Mouse (Mus musculus) spleen, adult 2 months (tissue): ENCODE measurements around the gene Tcf7. TPM values are rescaled to one million over a fixed set of nuclear protein-coding genes. Genes with fewer than 3 reads are reported as not detected.
A peak's percentile ranks its signal among the peaks of the same experiment; 100 is the strongest.

Experiments used
- DNase-seq, 2 experiments: peaks; one replicate each; pipeline versions ENCODE4 v3.0.0 to v3.0.0-alpha.2; 2012 to 2021; ENCODE audit warnings: low spot score in 2 of 2, low read depth in 1 of 2
- H3K27ac ChIP-seq: fragments of 200-500 bp; 2 replicates; pipeline ENCODE4 v1.5.1; 2012; ENCODE audit warnings: low read length, inconsistent platforms; ENCODE audit not compliant: insufficient read depth
- H3K27me3 ChIP-seq: fragments of 200-500 bp; 2 replicates; pipeline ENCODE4 v1.6.1; 2012; ENCODE audit warnings: mild to moderate bottlenecking, moderate library complexity, low read length, inconsistent platforms; ENCODE audit not compliant: control insufficient read depth, insufficient read depth
- H3K36me3 ChIP-seq: fragments of 200-500 bp; 2 replicates; pipeline ENCODE4 v1.6.1; 2012; ENCODE audit warnings: mild to moderate bottlenecking, low read length, inconsistent platforms; ENCODE audit not compliant: control insufficient read depth, insufficient read depth
- H3K4me1 ChIP-seq: fragments of 200-500 bp; 2 replicates; pipeline ENCODE4 v1.6.1; 2011; ENCODE audit warnings: inconsistent platforms; ENCODE audit not compliant: control insufficient read depth, insufficient read depth, insufficient read length
- H3K4me3 ChIP-seq: fragments of 200-500 bp; 2 replicates; pipeline ENCODE4 v1.5.1; 2011; ENCODE audit warnings: mild to moderate bottlenecking, inconsistent platforms; ENCODE audit not compliant: insufficient read depth, insufficient read length; ENCODE audit errors: extremely low read depth
- CTCF ChIP-seq: fragments of 200-500 bp; IDR thresholded peaks from 2 replicates; pipeline ENCODE4 v1.5.1; 2011; ENCODE audit warnings: mild to moderate bottlenecking, inconsistent platforms; ENCODE audit not compliant: insufficient read depth, insufficient read length, insufficient replicate concordance; ENCODE audit errors: extremely low read depth
- POLR2A ChIP-seq: fragments of 200-500 bp; IDR thresholded peaks from 2 replicates; pipeline ENCODE4 v1.6.1; 2011; ENCODE audit warnings: low read depth, low read length, inconsistent platforms
- WGBS: fragments of 180-500 bp; shearing (Covaris S2); methylation state at CpG from one replicate; pipeline ENCODE4 v1.1.7; 2018; 5-methylcytosine and 5-hydroxymethylcytosine counted together
- polyA plus RNA-seq: library from polyadenylated mRNA; depleted of rRNA; stranded (reverse); fragments of >200 nt; gene quantifications from 2 replicates; pipeline ENCODE4 v1.2.3, GENCODE M21; 2012

Tcf7 gene
- polyA plus RNA-seq, 1 experiment: 139 TPM

GRCm38 (mm10) chr11:52318445-52318844, 35.6 kb upstream of the Tcf7 start:
- WGBS: 14% methylated on average over 13 of the region's 13 CpGs
- Histone ChIP-seq H3K27ac (peak overlapping the region; percentile 71), H3K27me3 (no peaks in the 10 kb centered on the region), H3K4me3 (no peak overlapping the region), H3K4me1 (peaks cover 10% of the 10 kb centered on the region), H3K36me3 (no peaks in the 10 kb centered on the region)
- no peak for TF ChIP-seq CTCF
- TF ChIP-seq POLR2A: no peak
- peak in 1 of 2 experiments; percentile 24 for DNase-seq

GRCm38 (mm10) chr11:52314102-52314793, 31.4 kb upstream of the Tcf7 start:
- H3K36me3 ChIP-seq: no peaks in the 10 kb centered on the region
- TF ChIP-seq POLR2A (no peak), CTCF (no peak)
- 5% methylated on average over 26 of the region's 26 CpGs for WGBS
- no peak overlapping the region for H3K4me3 ChIP-seq
- H3K4me1 ChIP-seq: peaks cover 7% of the 10 kb centered on the region
- peak; percentile 51 to 82 for DNase-seq
- no peaks in the 10 kb centered on the region for H3K27me3 ChIP-seq
- 0 out of 2 replicates have a peak overlapping the region, but pooled peaks have one; percentile 69 for H3K27ac ChIP-seq

GRCm38 (mm10) chr11:52310709-52311108, 27.9 kb upstream of the Tcf7 start:
- H3K27ac ChIP-seq: peak overlapping the region; percentile 86
- TF ChIP-seq POLR2A (peak; percentile 12; the same call in 1 of the 2 replicates), CTCF (no peak)
- peak overlapping the region; percentile 2; the same call in 1 of the 2 replicates for H3K4me3 ChIP-seq
- WGBS: 18% methylated on average over 14 of the region's 14 CpGs
- peaks cover 10% of the 10 kb centered on the region for H3K4me1 ChIP-seq
- H3K36me3 ChIP-seq: no peaks in the 10 kb centered on the region
- peak in 1 of 2 experiments; percentile 31 for DNase-seq
- no peaks in the 10 kb centered on the region for H3K27me3 ChIP-seq

GRCm38 (mm10) chr11:52309487-52309886, 26.7 kb upstream of the Tcf7 start:
- H3K36me3 ChIP-seq: no peaks in the 10 kb centered on the region
- no peaks in the 10 kb centered on the region for H3K27me3 ChIP-seq
- TF ChIP-seq CTCF (no peak), POLR2A (peak; percentile 32; the same call in 1 of the 2 replicates)
- peaks cover 10% of the 10 kb centered on the region for H3K4me1 ChIP-seq
- H3K4me3 ChIP-seq: no peak overlapping the region
- H3K27ac ChIP-seq: peak overlapping the region; percentile 87
- peak; percentile 27 to 34 for DNase-seq
- 49% methylated on average over 3 of the region's 3 CpGs for WGBS

- 72% methylated on average over 7 of the region's 7 CpGs for WGBS
- DNase-seq: no peak
- Histone ChIP-seq H3K36me3 (no peaks in the 10 kb centered on the region), H3K27me3 (no peaks in the 10 kb centered on the region), H3K4me3 (no peak overlapping the region), H3K27ac (no peak overlapping the region), H3K4me1 (peaks cover 10% of the 10 kb centered on the region)
- no peak for TF ChIP-seq CTCF
- TF ChIP-seq POLR2A: no peak
These were observed 23.6 kb upstream of the Tcf7 start for GRCm38 (mm10) chr11:52306431-52306830.

GRCm38 (mm10) chr11:52305266-52305665, 22.5 kb upstream of the Tcf7 start:
- Histone ChIP-seq H3K4me3 (no peak overlapping the region), H3K4me1 (peaks cover 10% of the 10 kb centered on the region), H3K27me3 (no peaks in the 10 kb centered on the region), H3K36me3 (no peaks in the 10 kb centered on the region), H3K27ac (no peak overlapping the region)
- 41% methylated on average over 4 of the region's 4 CpGs for WGBS
- TF ChIP-seq POLR2A (no peak), CTCF (no peak)
- DNase-seq: no peak

- Histone ChIP-seq H3K27ac (no peak overlapping the region), H3K4me1 (peaks cover 10% of the 10 kb centered on the region), H3K4me3 (no peak overlapping the region), H3K36me3 (no peaks in the 10 kb centered on the region), H3K27me3 (no peaks in the 10 kb centered on the region)
- no peak for DNase-seq
- 82% methylated on average over 3 of the region's 3 CpGs for WGBS
- TF ChIP-seq POLR2A: no peak
These were observed 19.9 kb upstream of the Tcf7 start for GRCm38 (mm10) chr11:52302668-52303067.
